Mouse (Mus musculus): ENCODE measurements around the gene Pi4ka.

- no peak for TF ChIP-seq CTCF (IDR thresholded peaks at IDR 0.05; ENCODE audit: low read depth, low read length)
- TF ChIP-seq POLR2A (IDR thresholded peaks at IDR 0.05; ENCODE audit: extremely low read depth, insufficient read depth, low read length), result no peak
Observed at GRCm38 (mm10) chr16:17423021-17423420, 16.9 kb upstream of the Pi4ka start.
